Mouse (Mus musculus): ENCODE measurements at regions not wholly inside any gene's neighbourhood (a gene's known extent, or its start where the extent isn't known, plus 50 kb on each side); places are given as distances from the start of the nearest gene placed in this dataset.

DNA sequence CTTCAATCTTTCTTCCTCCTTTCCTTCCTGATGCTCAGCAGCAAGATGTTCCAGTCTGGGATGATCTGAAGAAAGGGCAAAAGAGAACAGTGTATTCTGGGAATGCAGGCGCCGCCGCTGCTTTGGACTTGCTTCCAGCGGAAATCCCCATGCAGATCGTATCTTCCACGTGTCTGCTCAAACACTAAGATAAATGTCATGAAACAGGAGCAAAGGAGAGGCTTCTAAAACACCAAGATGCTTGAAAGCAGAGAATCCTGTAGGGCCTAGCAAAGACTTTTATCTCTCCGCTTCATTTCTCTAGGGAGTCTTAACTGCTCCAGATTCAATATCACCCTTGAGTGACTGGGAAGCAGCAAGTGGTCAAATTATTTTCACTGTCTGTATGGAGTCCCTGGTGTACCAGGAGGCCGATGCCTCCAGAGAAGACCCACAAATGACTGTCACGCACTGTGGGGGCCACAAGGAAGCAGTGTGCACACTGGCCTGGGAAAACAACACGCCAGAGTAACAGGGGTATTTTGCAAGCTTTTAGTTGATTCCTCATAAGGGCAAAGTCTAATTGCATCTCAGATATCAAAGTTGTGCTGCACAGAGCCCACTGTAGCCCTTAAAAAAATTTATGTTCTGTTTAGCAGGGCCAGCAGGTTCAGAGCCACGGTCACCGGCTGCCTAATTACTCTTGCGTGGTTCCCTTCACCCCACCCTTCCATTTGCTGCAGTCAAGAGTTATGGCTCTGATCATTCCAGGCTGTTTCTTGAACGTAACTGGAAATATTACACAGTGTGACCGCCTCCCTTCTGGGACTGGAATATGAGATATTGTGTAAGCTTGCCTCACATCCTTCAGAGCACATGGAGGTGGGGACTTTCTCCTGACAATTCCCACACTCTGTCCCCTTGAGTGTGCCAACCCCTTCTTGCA is 161.7 kb downstream of the Gm10260 start:
- TF ChIP-seq CHD1 (IDR thresholded peaks at IDR 0.05; ENCODE audit: low read depth, low read length) (no peak), E2F4 (IDR thresholded peaks at IDR 0.05; ENCODE audit: borderline replicate concordance, low read depth, low read length) (no peak), HCFC1 (IDR thresholded peaks at IDR 0.05; ENCODE audit: low read depth, low read length) (no peak), MEF2A (IDR thresholded peaks at IDR 0.05; ENCODE audit: extremely low read depth, insufficient replicate concordance, low read depth, low read length, poor library complexity, severe bottlenecking) (no peak), MAFK (IDR thresholded peaks at IDR 0.05; ENCODE audit: borderline replicate concordance, low read depth, low read length) (no peak), CTCF (IDR thresholded peaks at IDR 0.05 in 2 of 3, conservative IDR thresholded peaks at IDR 0.05 in 1 of 3; ENCODE audit: control insufficient read depth in 1 of 3, insufficient read depth in 1 of 3, low read depth in 2 of 3, low read length in 3 of 3, poor library complexity in 1 of 3, severe bottlenecking in 1 of 3) (no peak), EP300 (IDR thresholded peaks at IDR 0.05; ENCODE audit: low read depth in 1 of 2, low read length in 2 of 2) (no peak), MYC (IDR thresholded peaks at IDR 0.05; ENCODE audit: low read depth, low read length) (no peak), POLR2A (IDR thresholded peaks at IDR 0.05; ENCODE audit: control insufficient read depth in 1 of 2, insufficient read depth in 1 of 2, low read depth in 1 of 2, low read length in 2 of 2, poor library complexity in 1 of 2) (no peak), POLR2AphosphoS5 (IDR thresholded peaks at IDR 0.05; ENCODE audit: borderline replicate concordance, low read depth, low read length) (no peak)

All from MEL (cell line).